Mouse (Mus musculus) inflammation-experienced regulatory T-cells (primary cell): Measurements from ENCODE around the gene Yae1d1. TPM values are rescaled to one million over a fixed set of nuclear protein-coding genes. Genes with fewer than 3 reads are reported as not detected.

Source experiments
- polyA plus RNA-seq, 2 experiments: library from polyadenylated mRNA; unstranded; fragments of 100-300 nt; shearing (Covaris generic); gene quantifications; one replicate each; pipeline ENCODE4 v1.2.1; 2017

Yae1d1 gene
- polyA plus RNA-seq, result 10 to 100 TPM; 16.1 to 19.6 TPM

DNA sequence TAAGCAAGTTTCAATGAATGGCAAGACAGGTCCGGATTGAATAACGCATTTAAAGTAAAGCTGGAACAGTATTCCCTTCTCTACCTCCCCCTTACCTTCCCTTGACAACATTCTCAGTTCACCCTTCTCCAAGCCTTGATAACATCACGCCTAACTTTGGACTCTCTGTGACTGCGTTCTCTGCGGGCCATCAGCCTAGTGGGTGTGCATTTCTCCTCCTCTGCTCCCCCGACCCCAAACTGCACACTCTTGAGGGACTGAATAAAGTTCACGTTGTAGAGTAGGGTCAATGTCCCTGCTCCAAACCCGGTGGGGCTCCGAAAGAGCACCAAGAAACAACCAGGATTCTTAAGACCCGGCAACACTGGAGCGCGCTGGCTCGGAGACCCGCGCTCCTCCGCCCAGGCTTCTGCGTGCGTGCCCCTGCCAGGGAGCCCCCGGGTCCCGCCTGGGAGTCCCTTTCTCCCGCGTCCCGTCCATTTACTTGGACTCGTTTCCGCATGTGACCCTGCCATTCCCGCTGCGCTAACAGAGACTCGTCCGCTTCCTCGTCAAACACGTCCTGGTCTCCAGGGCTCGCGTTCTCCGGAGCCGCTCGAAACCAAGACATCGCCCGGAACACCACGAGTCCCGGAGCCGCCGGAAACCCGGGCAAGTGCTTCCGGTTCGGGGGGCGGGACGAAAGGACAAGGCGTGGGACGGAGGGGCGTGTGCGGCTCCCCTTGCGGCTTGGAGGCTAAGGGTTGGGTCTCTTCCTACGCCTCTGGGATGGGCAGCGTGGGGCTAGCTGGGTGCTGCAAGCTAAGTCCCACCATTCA, at the start of gene Yae1d1:
TSS of gene Yae1d1 (minus strand) at position 653 of the 818 bp plus-strand sequence.

DNA sequence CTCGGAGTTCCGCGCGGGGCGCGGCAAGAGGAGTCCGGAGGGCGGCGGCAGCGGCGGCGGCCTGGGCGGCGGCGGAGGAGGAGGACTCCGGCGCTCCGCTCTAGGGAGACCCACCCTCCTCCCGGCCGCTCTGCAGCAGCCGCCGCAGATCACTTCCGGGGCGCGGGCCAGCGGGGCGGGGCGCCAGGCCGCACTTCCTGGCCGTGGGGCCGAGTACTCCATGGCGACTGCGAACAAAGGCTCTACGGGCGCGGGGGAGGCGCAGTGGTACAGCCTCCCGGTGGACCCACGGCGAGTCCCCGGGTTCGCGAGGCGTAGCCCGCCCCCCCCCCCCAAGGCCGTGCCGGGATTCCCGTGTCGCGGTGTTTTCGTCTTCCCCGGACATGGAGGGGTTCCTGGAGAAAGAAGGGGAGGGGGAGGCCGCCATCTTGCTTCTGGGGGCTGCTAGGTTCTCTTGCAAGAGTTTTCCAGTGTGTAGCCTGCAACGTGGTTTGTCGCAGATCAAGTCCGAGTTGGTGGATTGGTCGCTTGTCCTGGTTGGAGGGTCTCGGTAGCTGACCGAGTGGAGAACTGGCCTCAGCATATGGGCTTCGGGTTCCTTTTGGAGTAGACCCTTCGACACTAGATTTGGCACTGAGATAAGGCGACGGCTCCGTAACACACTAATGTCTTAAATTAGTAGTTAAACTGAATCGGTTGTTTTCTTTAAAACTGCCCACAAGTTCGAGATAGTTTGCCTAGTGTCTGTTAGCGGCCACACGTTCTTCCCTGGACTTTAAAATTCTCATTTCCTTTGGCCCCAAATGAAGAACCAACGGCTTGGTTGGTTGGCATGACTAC, 48.9 kb downstream of the Yae1d1 start, which contains the start of gene Rala:
TSS of gene Rala (minus strand) at position 162 of the 840 bp plus-strand sequence.

Other genes with a start within 250 kb of the Yae1d1 start
- 10 to 100 TPM; 84.5 to 96.6 TPM for gene Cdk13, start 188.3 kb downstream of the Yae1d1 start, polyA plus RNA-seq
- gene Rala, start 49.1 kb downstream of the Yae1d1 start, polyA plus RNA-seq, result 10 to 100 TPM; 49.6 to 77.7 TPM